Comparison of ENCODE assay signal across 17 mouse cellular contexts in genomic region chr10:3829472-3829871, GRCm38 (mm10).
DNase-seq lines count a peak whose midpoint lies in the region; ATAC-seq and TF ChIP-seq lines count a peak whose summit lies in the region.
"Had no signal": no experiment of that assay in that cellular context is flagged by ENCODE, and none has a peak within 500 bp of the region (broad histone marks: within the 10 kb centered on the region; RNA-seq: fewer than 3 reads in every experiment).

No protein-coding gene starts in this region.

- no peaks in the 10 kb centered on the region for H3K27me3 ChIP-seq in kidney, embryonic 16.5 days (ENCODE audit: insufficient read depth, low read length)
- no peaks in the 10 kb centered on the region for H3K27me3 ChIP-seq in embryonic facial prominence, embryonic 15.5 days
- no peaks in the 10 kb centered on the region for H3K27me3 ChIP-seq in limb, embryonic 14.5 days (ENCODE audit: control insufficient read depth, insufficient read depth, low read length)
- H3K27me3 ChIP-seq: liver, embryonic 12.5 days; megakaryocyte, embryonic 14.5 days; neural tube, embryonic 12.5 days had no signal

- H3K4me1 ChIP-seq in kidney, embryonic 16.5 days (ENCODE audit: insufficient read depth, low read length) = peaks cover 46% of the 10 kb centered on the region
- H3K4me1 ChIP-seq in embryonic facial prominence, embryonic 15.5 days = peaks cover 11% of the 10 kb centered on the region
- peaks cover 35% of the 10 kb centered on the region for H3K4me1 ChIP-seq in limb, embryonic 14.5 days (ENCODE audit: control insufficient read depth, insufficient read depth, low read length)
- H3K4me1 ChIP-seq: liver, embryonic 12.5 days; neural tube, embryonic 12.5 days had no signal

- TF ChIP-seq POLR2A in limb, embryonic 14.5 days (IDR thresholded peaks at IDR 0.05; ENCODE audit: borderline replicate concordance, extremely low read depth, insufficient read depth, insufficient read length) = no peak

- H3K4me3 ChIP-seq in kidney, embryonic 16.5 days (ENCODE audit: low read length) = no peak overlapping the region
- H3K4me3 ChIP-seq in embryonic facial prominence, embryonic 15.5 days (replicated peaks) = no peak overlapping the region
- H3K4me3 ChIP-seq in limb, embryonic 14.5 days (replicated peaks; ENCODE audit: low read length) = no peak overlapping the region
- H3K4me3 ChIP-seq: liver, embryonic 12.5 days; megakaryocyte, embryonic 14.5 days; neural tube, embryonic 12.5 days had no signal

- 13% methylated on average over 5 of the region's 5 CpGs for WGBS in kidney, embryonic 16.5 days
- 23% methylated on average over 5 of the region's 5 CpGs for WGBS in embryonic facial prominence, embryonic 15.5 days
- WGBS in limb, embryonic 14.5 days = 12% methylated on average over 5 of the region's 5 CpGs

- DNase-seq in cerebellum, postnatal 10 days = peak; percentile 47 to 65
- no peak for DNase-seq in cerebellum, adult 9-10 months
- no peak for DNase-seq in kidney, adult 9 months
- DNase-seq in limb, embryonic 14.5 days (ENCODE audit: low spot score) = peak; percentile 70
- no peak for DNase-seq in left cerebral cortex, adult 18-20 months (ENCODE audit: low spot score in 2 of 2)
- DNase-seq in retina, embryonic 14.5 days (ENCODE audit: low spot score) = no peak
- DNase-seq: adrenal gland, postnatal 25 days; heart, postnatal 36 days; kidney, postnatal 14 days; layer of hippocampus, adult 9-11 months; right cerebral cortex, postnatal 4 days had no signal

- H3K9me3 ChIP-seq in kidney, embryonic 16.5 days (ENCODE audit: low read length) = no peaks in the 10 kb centered on the region
- no peaks in the 10 kb centered on the region for H3K9me3 ChIP-seq in embryonic facial prominence, embryonic 15.5 days (replicated peaks)
- no peaks in the 10 kb centered on the region for H3K9me3 ChIP-seq in limb, embryonic 14.5 days (ENCODE audit: control insufficient read depth, low read length)
- H3K9me3 ChIP-seq: liver, embryonic 12.5 days; neural tube, embryonic 12.5 days had no signal

- peak; percentile 78; the same call in 1 of the 2 replicates for ATAC-seq in kidney, embryonic 16.5 days (ENCODE audit: low FRiP score, low TSS enrichment)
- peak; percentile 72; the same call in 1 of the 2 replicates for ATAC-seq in embryonic facial prominence, embryonic 15.5 days (ENCODE audit: insufficient number of reproducible peaks, low FRiP score, low TSS enrichment, low read depth)
- ATAC-seq in limb, embryonic 14.5 days (ENCODE audit: low FRiP score, low read depth) = peak; percentile 85
- ATAC-seq: liver, embryonic 12.5 days had no signal

- H3K27ac ChIP-seq in kidney, embryonic 16.5 days (ENCODE audit: low read length) = no peak overlapping the region; the same call in 1 of the 2 replicates
- no peak overlapping the region for H3K27ac ChIP-seq in embryonic facial prominence, embryonic 15.5 days (replicated peaks)
- H3K27ac ChIP-seq in limb, embryonic 14.5 days (replicated peaks; ENCODE audit: low read depth, low read length) = no peak overlapping the region
- H3K27ac ChIP-seq: liver, embryonic 12.5 days; neural tube, embryonic 12.5 days had no signal

- H3K36me3 ChIP-seq in kidney, embryonic 16.5 days (ENCODE audit: insufficient read depth, low read length) = no peaks in the 10 kb centered on the region
- H3K36me3 ChIP-seq in embryonic facial prominence, embryonic 15.5 days = no peaks in the 10 kb centered on the region
- no peaks in the 10 kb centered on the region; the same call in 1 of the 2 replicates for H3K36me3 ChIP-seq in limb, embryonic 14.5 days (ENCODE audit: control insufficient read depth, insufficient read depth, low read length)
- H3K36me3 ChIP-seq: liver, embryonic 12.5 days; neural tube, embryonic 12.5 days had no signal

- no peak overlapping the region for H3K4me2 ChIP-seq in kidney, embryonic 16.5 days (replicated peaks; ENCODE audit: low read depth, low read length)
- no peak overlapping the region for H3K4me2 ChIP-seq in embryonic facial prominence, embryonic 15.5 days (replicated peaks)
- no peak overlapping the region for H3K4me2 ChIP-seq in limb, embryonic 14.5 days (replicated peaks; ENCODE audit: low read depth, low read length, severe bottlenecking)
- H3K4me2 ChIP-seq: heart, embryonic 11.5 days; liver, embryonic 12.5 days; neural tube, embryonic 12.5 days had no signal

- no peak overlapping the region for H3K9ac ChIP-seq in kidney, embryonic 16.5 days (replicated peaks; ENCODE audit: low read length)
- no peak overlapping the region for H3K9ac ChIP-seq in embryonic facial prominence, embryonic 15.5 days
- no peak overlapping the region for H3K9ac ChIP-seq in limb, embryonic 14.5 days (ENCODE audit: low read depth, low read length, severe bottlenecking)
- H3K9ac ChIP-seq: liver, embryonic 12.5 days; neural tube, embryonic 12.5 days had no signal

Comparison
In these comparisons a context has a peak if more than half of its experiments do, and no peak if none do; other contexts are left out.
1. DNase-seq: peak in cerebellum, postnatal 10 days (2 of 2) and limb, embryonic 14.5 days (single experiment); none in cerebellum, adult 9-10 months (single experiment), kidney, adult 9 months (single experiment), left cerebral cortex, adult 18-20 months (0 of 2) and retina, embryonic 14.5 days (single experiment).
2. Peak in every context shown above with its lines, with median percentiles within 50 percentile points of each other: ATAC-seq.